Mouse (Mus musculus): ENCODE data around the gene Dll3. TPM values are rescaled to one million over a fixed set of nuclear protein-coding genes. Genes with fewer than 3 reads are reported as not detected.

Gene Dll3
- 89.6 and 90.0 TPM in 2 replicates for polyA plus RNA-seq (2014; fragmentation: Nextera tagmentation; extraction: Ambion mirVana)

DNA sequence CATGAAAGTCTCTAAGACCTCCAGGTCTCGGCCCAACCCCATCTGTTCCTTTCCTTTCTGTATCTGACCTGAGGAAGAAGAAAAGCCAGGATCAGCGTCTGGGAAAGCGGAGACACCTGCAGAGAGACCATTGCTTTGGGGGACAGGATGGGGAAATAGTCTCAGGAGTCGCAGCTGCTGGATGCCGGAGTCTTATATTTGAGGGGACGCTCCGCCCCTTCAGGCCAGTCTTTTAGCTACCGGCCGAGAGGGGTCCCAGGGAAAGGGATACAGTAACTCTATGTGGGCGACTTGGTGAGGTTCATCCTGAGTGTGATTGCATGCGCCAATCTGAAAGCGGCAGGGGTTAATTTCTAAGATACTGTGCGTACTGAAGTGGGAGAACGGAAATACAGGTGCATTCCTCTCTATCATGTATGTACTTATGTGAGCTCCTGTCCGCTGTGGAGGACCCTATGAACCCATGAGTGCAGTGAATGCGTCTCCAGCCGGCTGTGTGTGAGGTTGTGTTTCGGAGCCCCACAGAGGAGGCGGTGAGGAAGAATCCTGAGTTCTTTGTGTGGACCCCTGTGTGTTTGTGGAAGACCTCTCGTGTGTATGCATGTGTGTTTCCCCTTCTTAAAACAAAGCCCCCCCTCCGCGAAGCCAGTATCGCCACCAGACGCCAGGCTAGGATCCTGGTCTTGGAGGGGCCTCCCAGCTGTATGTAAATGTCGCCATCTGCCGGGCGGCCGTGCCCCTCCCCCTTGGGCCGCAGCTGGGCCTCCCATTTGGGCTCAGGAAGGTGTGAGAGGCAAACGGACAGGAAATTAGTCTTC lies at the start of gene Dll3:
Gene Dll3, minus strand, starts transcription at position 623 of the 818 bp plus-strand sequence.
- Histone ChIP-seq H3K4me2 (peak within 1 kb of the TSS; percentile 61), H3K27me3 (ENCODE audit: control insufficient read depth, insufficient read depth, low read length) (peaks cover 6% of the 10 kb centered on the region; the same call in 1 of the 2 replicates), H3K4me1 (ENCODE audit: control insufficient read depth, insufficient read depth, low read length) (peaks cover 23% of the 10 kb centered on the region), H3K36me3 (ENCODE audit: control insufficient read depth, insufficient read depth, low read length) (peaks cover 14% of the 10 kb centered on the region), H3K9ac (ENCODE audit: low read length) (peak within 1 kb of the TSS; percentile 87), H3K4me3 (ENCODE audit: low read depth, low read length) (peak within 1 kb of the TSS; percentile 52), H3K27ac (ENCODE audit: low read depth, low read length) (peak within 1 kb of the TSS; percentile 91), H3K9me3 (ENCODE audit: control insufficient read depth, low read length) (no peaks in the 10 kb centered on the region)
- ATAC-seq (ENCODE audit: low FRiP score) (peak; percentile 84), DNase-seq (ENCODE audit: low spot score, missing footprints) (peak; percentile 98)
- WGBS: 1% methylated on average over 30 of the region's 30 CpGs

GRCm38 (mm10) chr7:28351676-28352191 lies 49.7 kb upstream of the Dll3 start:
- Histone ChIP-seq H3K27ac (ENCODE audit: low read depth, low read length) (no peak overlapping the region), H3K27me3 (ENCODE audit: control insufficient read depth, insufficient read depth, low read length) (no peaks in the 10 kb centered on the region), H3K4me2 (peak overlapping the region; percentile 71), H3K9ac (ENCODE audit: low read length) (peak overlapping the region; percentile 95), H3K4me1 (ENCODE audit: control insufficient read depth, insufficient read depth, low read length) (peaks cover 16% of the 10 kb centered on the region), H3K36me3 (ENCODE audit: control insufficient read depth, insufficient read depth, low read length) (peaks cover 11% of the 10 kb centered on the region), H3K9me3 (ENCODE audit: control insufficient read depth, low read length) (no peaks in the 10 kb centered on the region), H3K4me3 (ENCODE audit: low read depth, low read length) (peak overlapping the region; percentile 93)
- ATAC-seq (ENCODE audit: low FRiP score) (no peak), DNase-seq (ENCODE audit: low spot score, missing footprints) (no peak)
- WGBS: 46% methylated on average over 4 of the region's 4 CpGs

DNA sequence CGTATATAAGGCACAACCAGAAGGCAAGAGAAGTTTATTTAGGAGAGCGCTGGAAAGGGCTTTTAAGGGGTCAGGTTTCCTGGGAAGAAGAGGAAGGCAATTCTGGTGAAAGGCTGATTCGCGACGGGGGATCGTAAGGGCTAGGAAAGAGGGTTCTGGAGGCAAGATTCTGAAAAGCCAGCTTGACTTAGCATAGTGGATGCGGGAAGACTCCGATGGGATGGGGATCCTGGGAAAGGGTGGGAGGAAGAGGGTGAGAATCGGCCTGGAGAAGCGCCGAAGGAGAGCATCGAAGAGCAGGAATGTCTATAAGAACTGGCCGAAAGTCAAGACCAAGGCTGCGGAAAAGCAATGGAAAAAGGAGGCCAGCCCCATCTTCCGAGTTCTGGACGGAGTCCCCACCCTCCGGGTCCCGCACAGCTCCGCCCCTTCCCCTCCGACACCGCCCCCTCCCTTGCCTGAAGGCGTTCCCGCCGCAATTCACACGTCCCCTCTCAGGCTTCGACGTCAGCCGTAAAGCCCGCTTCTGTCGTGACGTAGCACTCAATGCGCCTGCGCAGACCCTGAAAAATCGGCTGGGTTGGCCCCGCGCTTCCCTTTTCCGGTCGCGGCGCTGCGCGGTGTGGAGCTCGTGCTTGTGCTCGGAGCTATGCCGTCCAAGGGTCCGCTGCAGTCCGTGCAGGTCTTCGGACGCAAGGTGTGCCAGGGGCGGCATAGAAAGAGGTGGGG lies 48.3 kb upstream of the Dll3 start, which contains the start of gene Rps16:
Gene Rps16, plus strand, starts transcription at position 498 of the 729 bp plus-strand sequence.
- Histone ChIP-seq H3K4me1 (ENCODE audit: control insufficient read depth, insufficient read depth, low read length) (peaks cover 14% of the 10 kb centered on the region), H3K27me3 (ENCODE audit: control insufficient read depth, insufficient read depth, low read length) (no peaks in the 10 kb centered on the region), H3K36me3 (ENCODE audit: control insufficient read depth, insufficient read depth, low read length) (peaks cover 11% of the 10 kb centered on the region), H3K9ac (ENCODE audit: low read length) (peak within 1 kb of the TSS; percentile 95), H3K4me3 (ENCODE audit: low read depth, low read length) (peak within 1 kb of the TSS; percentile 93), H3K27ac (ENCODE audit: low read depth, low read length) (peak within 1 kb of the TSS; percentile 72), H3K4me2 (peak within 1 kb of the TSS; percentile 71), H3K9me3 (ENCODE audit: control insufficient read depth, low read length) (no peaks in the 10 kb centered on the region)
- ATAC-seq (ENCODE audit: low FRiP score) (peak; percentile 96), DNase-seq (ENCODE audit: low spot score, missing footprints) (peak; percentile 100)
- WGBS: under 1% methylated on average over 44 of the region's 50 CpGs

- H3K27me3 ChIP-seq (ENCODE audit: control insufficient read depth, insufficient read depth, low read length): no peaks in the 10 kb centered on the region
- peaks cover 7% of the 10 kb centered on the region for H3K36me3 ChIP-seq (ENCODE audit: control insufficient read depth, insufficient read depth, low read length)
- no peak overlapping the region for H3K4me3 ChIP-seq (ENCODE audit: low read depth, low read length)
- H3K4me2 ChIP-seq: no peak overlapping the region
- no peak overlapping the region for H3K27ac ChIP-seq (ENCODE audit: low read depth, low read length)
- WGBS: 85% methylated on average over 7 of the region's 7 CpGs
- DNase-seq (ENCODE audit: low spot score, missing footprints) (no peak), ATAC-seq (ENCODE audit: low FRiP score) (no peak)
- H3K9ac ChIP-seq (ENCODE audit: low read length): no peak overlapping the region
- H3K9me3 ChIP-seq (ENCODE audit: control insufficient read depth, low read length): no peaks in the 10 kb centered on the region
- peaks cover 14% of the 10 kb centered on the region for H3K4me1 ChIP-seq (ENCODE audit: control insufficient read depth, insufficient read depth, low read length)
Observed at GRCm38 (mm10) chr7:28348601-28349000, 46.6 kb upstream of the Dll3 start.

DNA sequence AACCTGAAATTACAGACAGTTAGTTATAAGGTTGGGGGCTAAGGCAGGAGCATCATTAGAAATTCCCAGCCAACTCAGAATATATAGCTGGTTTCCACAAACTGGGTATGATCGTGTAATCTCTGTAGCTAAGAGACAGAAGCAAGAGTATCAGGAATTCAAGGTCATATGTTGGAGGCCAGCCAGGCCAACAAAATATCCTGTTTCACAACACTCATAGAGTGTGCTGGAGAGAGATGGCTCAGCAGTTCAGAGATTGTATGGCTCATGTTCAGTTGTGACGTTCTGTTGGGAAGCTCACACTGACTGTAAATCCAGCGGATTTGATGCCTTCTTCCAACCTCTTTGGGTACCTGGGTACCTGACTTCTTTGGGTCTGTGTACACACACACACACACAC lies 45.7 kb upstream of the Dll3 start:
- no peaks in the 10 kb centered on the region for H3K27me3 ChIP-seq (ENCODE audit: control insufficient read depth, insufficient read depth, low read length)
- H3K4me3 ChIP-seq (ENCODE audit: low read depth, low read length): no peak overlapping the region
- H3K36me3 ChIP-seq (ENCODE audit: control insufficient read depth, insufficient read depth, low read length): no peaks in the 10 kb centered on the region; the same call in 1 of the 2 replicates
- ATAC-seq (ENCODE audit: low FRiP score) (no peak), DNase-seq (ENCODE audit: low spot score, missing footprints) (no peak)
- no peak overlapping the region for H3K27ac ChIP-seq (ENCODE audit: low read depth, low read length)
- H3K4me1 ChIP-seq (ENCODE audit: control insufficient read depth, insufficient read depth, low read length): peaks cover 14% of the 10 kb centered on the region
- WGBS: 82% methylated on average over 3 of the region's 3 CpGs
- no peak overlapping the region for H3K4me2 ChIP-seq
- H3K9ac ChIP-seq (ENCODE audit: low read length): no peak overlapping the region
- no peaks in the 10 kb centered on the region for H3K9me3 ChIP-seq (ENCODE audit: control insufficient read depth, low read length)

GRCm38 (mm10) chr7:28344637-28345036 lies 42.6 kb upstream of the Dll3 start:
- DNase-seq (ENCODE audit: low spot score, missing footprints) (peak; percentile 96), ATAC-seq (ENCODE audit: low FRiP score) (0 out of 2 replicates have a peak, but pooled peaks have one; percentile 17)
- 15% methylated on average over 4 of the region's 4 CpGs for WGBS
- Histone ChIP-seq H3K9ac (ENCODE audit: low read length) (no peak overlapping the region), H3K4me1 (ENCODE audit: control insufficient read depth, insufficient read depth, low read length) (peaks cover under 1% of the 10 kb centered on the region; the same call in 1 of the 2 replicates), H3K27ac (ENCODE audit: low read depth, low read length) (no peak overlapping the region), H3K4me2 (no peak overlapping the region), H3K9me3 (ENCODE audit: control insufficient read depth, low read length) (no peaks in the 10 kb centered on the region), H3K27me3 (ENCODE audit: control insufficient read depth, insufficient read depth, low read length) (no peaks in the 10 kb centered on the region), H3K4me3 (ENCODE audit: low read depth, low read length) (no peak overlapping the region), H3K36me3 (ENCODE audit: control insufficient read depth, insufficient read depth, low read length) (no peaks in the 10 kb centered on the region)

DNA sequence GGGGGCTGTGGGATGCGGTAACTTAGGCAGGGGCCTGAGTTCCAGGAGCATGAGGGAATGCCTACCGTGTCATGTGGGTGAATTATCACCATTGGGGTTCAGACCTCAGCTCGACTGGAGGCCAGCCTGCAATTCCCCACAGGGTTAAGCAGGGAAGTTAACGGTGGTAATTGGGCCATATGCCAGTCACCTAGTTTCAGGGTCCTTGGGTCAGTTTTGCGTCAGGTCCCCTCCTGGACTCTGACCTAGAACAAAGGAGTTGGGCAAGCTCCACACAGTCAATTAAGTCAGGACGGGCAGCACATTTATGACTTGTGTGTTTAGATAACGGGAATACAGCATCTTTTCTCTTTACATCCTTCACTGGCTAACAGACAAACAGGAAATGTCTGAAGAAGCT lies 39.3 kb upstream of the Dll3 start:
- H3K4me2 ChIP-seq: no peak overlapping the region
- ATAC-seq (ENCODE audit: low FRiP score) (no peak), DNase-seq (ENCODE audit: low spot score, missing footprints) (no peak)
- H3K9ac ChIP-seq (ENCODE audit: low read length): no peak overlapping the region
- 58% methylated on average over 7 of the region's 7 CpGs for WGBS
- H3K4me1 ChIP-seq (ENCODE audit: control insufficient read depth, insufficient read depth, low read length): peaks cover 9% of the 10 kb centered on the region; the same call in 1 of the 2 replicates
- H3K27me3 ChIP-seq (ENCODE audit: control insufficient read depth, insufficient read depth, low read length): no peaks in the 10 kb centered on the region
- no peaks in the 10 kb centered on the region for H3K36me3 ChIP-seq (ENCODE audit: control insufficient read depth, insufficient read depth, low read length)
- no peaks in the 10 kb centered on the region for H3K9me3 ChIP-seq (ENCODE audit: control insufficient read depth, low read length)
- no peak overlapping the region for H3K27ac ChIP-seq (ENCODE audit: low read depth, low read length)
- H3K4me3 ChIP-seq (ENCODE audit: low read depth, low read length): no peak overlapping the region

DNA sequence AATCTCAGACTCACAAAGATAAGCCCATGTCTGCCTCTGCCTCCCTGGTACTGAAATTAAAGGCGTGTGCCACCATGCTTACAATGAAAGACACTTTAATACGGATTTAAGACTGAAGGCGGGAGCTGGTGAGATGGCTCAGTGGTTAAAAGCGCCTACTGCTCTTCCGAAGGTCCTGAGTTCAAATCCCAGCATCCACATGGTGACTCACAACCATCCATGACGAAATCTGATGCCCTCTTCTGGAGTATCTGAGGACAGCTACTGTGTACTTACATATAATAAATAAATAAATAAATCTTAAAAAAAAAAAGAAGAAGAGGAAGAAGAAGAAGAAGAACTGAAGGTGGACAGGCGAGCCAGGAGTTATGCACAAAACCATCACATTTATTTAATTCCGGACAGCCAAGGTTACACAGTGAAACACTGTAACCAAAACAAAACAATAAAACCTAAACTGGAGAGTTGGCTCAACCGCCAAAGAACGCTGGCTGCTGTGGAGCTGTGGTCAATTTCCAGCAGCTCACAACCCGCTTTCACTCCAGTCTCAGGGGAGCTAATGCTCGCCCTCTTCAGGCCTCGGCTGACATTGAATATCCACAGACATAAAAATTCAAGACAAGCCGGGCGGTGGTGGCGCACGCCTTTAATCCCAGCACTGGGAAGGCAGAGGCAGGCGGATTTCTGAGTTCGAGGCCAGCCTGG lies 37.3 kb upstream of the Dll3 start:
- Histone ChIP-seq H3K36me3 (ENCODE audit: control insufficient read depth, insufficient read depth, low read length) (no peaks in the 10 kb centered on the region), H3K4me3 (ENCODE audit: low read depth, low read length) (peak overlapping the region; percentile 96), H3K27ac (ENCODE audit: low read depth, low read length) (peak overlapping the region; percentile 78), H3K4me2 (peak overlapping the region; percentile 89), H3K4me1 (ENCODE audit: control insufficient read depth, insufficient read depth, low read length) (peaks cover 9% of the 10 kb centered on the region; the same call in 1 of the 2 replicates), H3K9me3 (ENCODE audit: control insufficient read depth, low read length) (no peaks in the 10 kb centered on the region), H3K27me3 (ENCODE audit: control insufficient read depth, insufficient read depth, low read length) (no peaks in the 10 kb centered on the region), H3K9ac (ENCODE audit: low read length) (peak overlapping the region; percentile 95)
- DNase-seq (ENCODE audit: low spot score, missing footprints) (no peak), ATAC-seq (ENCODE audit: low FRiP score) (peak; percentile 12; the same call in 1 of the 2 replicates)
- 80% methylated on average over 19 of the region's 19 CpGs for WGBS
